In the genomic region with DNA sequence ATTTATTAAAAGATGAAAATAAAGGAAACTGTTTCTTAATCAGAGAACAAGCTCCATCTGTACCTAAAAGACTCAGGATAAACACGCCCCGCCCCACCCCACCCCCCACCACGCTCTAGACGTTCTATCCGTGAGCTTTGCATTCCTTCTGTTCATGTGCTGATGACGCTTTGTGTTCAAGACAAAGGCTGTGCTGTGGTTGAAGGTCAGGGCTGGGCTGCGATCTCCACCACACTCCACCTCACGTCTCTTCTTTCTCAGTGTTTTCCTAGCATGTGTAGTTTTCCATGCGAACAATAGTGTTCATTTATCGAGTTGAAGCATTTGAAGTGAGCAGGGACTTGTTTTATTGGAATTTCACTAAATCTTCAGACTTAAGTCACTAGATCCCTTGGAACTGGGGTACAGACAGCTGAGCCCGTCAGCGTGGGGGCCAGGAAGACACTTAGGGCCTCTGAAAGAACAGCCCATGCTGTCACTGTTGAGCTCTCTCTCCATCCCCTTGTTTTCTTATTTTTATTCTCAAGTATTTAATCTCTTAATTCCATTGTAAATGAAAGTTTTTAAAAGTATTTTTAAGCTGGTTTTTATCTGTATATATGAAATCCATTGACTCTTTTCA, we compare ENCODE assay signal across 9 mouse cellular contexts.
DNase-seq lines count a peak whose midpoint lies in the region; ATAC-seq and TF ChIP-seq lines count a peak whose summit lies in the region.
"Had no signal": no experiment of that assay in that cellular context is flagged by ENCODE, and none has a peak within 500 bp of the region (broad histone marks: within the 10 kb centered on the region; RNA-seq: fewer than 3 reads in every experiment).

No protein-coding gene starts in this region.

- TF ChIP-seq CTCF in heart, postnatal 0 days (IDR thresholded peaks at IDR 0.05; ENCODE audit: low read depth): no peak
- TF ChIP-seq CTCF in stomach, postnatal 0 days (IDR thresholded peaks at IDR 0.05; ENCODE audit: low read depth): no peak

- no peak overlapping the region for H3K9ac ChIP-seq in heart, postnatal 0 days (replicated peaks; ENCODE audit: low read depth, low read length)
- H3K9ac ChIP-seq in forebrain, embryonic 13.5 days: no peak overlapping the region
- no peak overlapping the region for H3K9ac ChIP-seq in stomach, postnatal 0 days (ENCODE audit: low read length)

- no peaks in the 10 kb centered on the region for H3K4me1 ChIP-seq in heart, postnatal 0 days (ENCODE audit: control insufficient read depth, insufficient read depth)
- peaks cover 5% of the 10 kb centered on the region; the same call in 1 of the 2 replicates for H3K4me1 ChIP-seq in forebrain, embryonic 13.5 days
- H3K4me1 ChIP-seq in stomach, postnatal 0 days (replicated peaks; ENCODE audit: control insufficient read depth, insufficient read depth): no peaks in the 10 kb centered on the region

- H3K27me3 ChIP-seq in heart, postnatal 0 days (ENCODE audit: control insufficient read depth, insufficient read depth, low read length): no peaks in the 10 kb centered on the region
- H3K27me3 ChIP-seq in forebrain, embryonic 13.5 days: no peaks in the 10 kb centered on the region
- H3K27me3 ChIP-seq in stomach, postnatal 0 days (ENCODE audit: control insufficient read depth, insufficient read depth, low read length): no peaks in the 10 kb centered on the region

- H3K36me3 ChIP-seq in heart, postnatal 0 days (replicated peaks; ENCODE audit: control insufficient read depth, insufficient read depth, low read length): no peaks in the 10 kb centered on the region
- no peaks in the 10 kb centered on the region for H3K36me3 ChIP-seq in forebrain, embryonic 13.5 days (ENCODE audit: poor library complexity, severe bottlenecking)
- no peaks in the 10 kb centered on the region for H3K36me3 ChIP-seq in stomach, postnatal 0 days (ENCODE audit: control insufficient read depth, insufficient read depth, low read length)

- intact Hi-C loops in heart, postnatal 10 days (cut with DNase I): no loop called here

- WGBS in heart, postnatal 0 days: 29% methylated on average over 12 of the region's 12 CpGs
- WGBS in forebrain, embryonic 13.5 days: 2% methylated on average over 12 of the region's 12 CpGs
- WGBS in stomach, postnatal 0 days: 25% methylated on average over 12 of the region's 12 CpGs

- no peak for ATAC-seq in heart, postnatal 0 days (ENCODE audit: insufficient read depth, low read depth)
- ATAC-seq in forebrain, embryonic 13.5 days: peak; percentile 68; the same call in 1 of the 2 replicates
- no peak for ATAC-seq in stomach, postnatal 0 days (ENCODE audit: low FRiP score, low TSS enrichment)
- no peak for ATAC-seq in megakaryocyte, adult 5-6 weeks (ENCODE audit: poor library complexity, severe bottlenecking)

- peak; percentile 20 for DNase-seq in heart, postnatal 0 days (ENCODE audit: low spot score)
- DNase-seq in heart, postnatal 10 days: no peak
- peak; percentile 72 for DNase-seq in mesoderm, embryonic 11.5 days (ENCODE audit: low read depth, low spot score)
- peak; percentile 33 for DNase-seq in stomach, postnatal 0 days (ENCODE audit: low spot score)
- no peak for DNase-seq in cerebellum, adult 11-12 months
- no peak for DNase-seq in urinary bladder, postnatal 4 days (ENCODE audit: low spot score in 2 of 2)
- DNase-seq: adrenal gland, adult 8-10 months had no signal

- TF ChIP-seq EP300 in heart, postnatal 0 days (IDR thresholded peaks at IDR 0.05; ENCODE audit: low read depth): no peak
- no peak for TF ChIP-seq EP300 in stomach, postnatal 0 days (optimal IDR thresholded peaks at IDR 0.05)

- no peak overlapping the region for H3K4me2 ChIP-seq in heart, postnatal 0 days (ENCODE audit: low read depth, low read length)
- H3K4me2 ChIP-seq in forebrain, embryonic 13.5 days: peak overlapping the region; percentile 40
- 0 out of 2 replicates have a peak overlapping the region, but pooled peaks have one; percentile 8 for H3K4me2 ChIP-seq in stomach, postnatal 0 days (replicated peaks; ENCODE audit: low read depth)

- H3K9me3 ChIP-seq in heart, postnatal 0 days (replicated peaks; ENCODE audit: control insufficient read depth, low read length): no peaks in the 10 kb centered on the region
- no peaks in the 10 kb centered on the region for H3K9me3 ChIP-seq in forebrain, embryonic 13.5 days (replicated peaks)
- no peaks in the 10 kb centered on the region for H3K9me3 ChIP-seq in stomach, postnatal 0 days (ENCODE audit: control insufficient read depth, low read length)

- no peak overlapping the region for H3K4me3 ChIP-seq in heart, postnatal 0 days (ENCODE audit: low read depth, low read length)
- no peak overlapping the region for H3K4me3 ChIP-seq in forebrain, embryonic 13.5 days
- H3K4me3 ChIP-seq in stomach, postnatal 0 days (ENCODE audit: low read depth, low read length): no peak overlapping the region

- no peak overlapping the region for H3K27ac ChIP-seq in heart, postnatal 0 days (ENCODE audit: low read depth)
- H3K27ac ChIP-seq in forebrain, embryonic 13.5 days: no peak overlapping the region
- H3K27ac ChIP-seq in stomach, postnatal 0 days (replicated peaks): no peak overlapping the region

Comparison
In these comparisons a context has a peak if more than half of its experiments do, and no peak if none do; other contexts are left out.
1. DNase-seq: peak in heart, postnatal 0 days (single experiment), mesoderm, embryonic 11.5 days (single experiment) and stomach, postnatal 0 days (single experiment); none in heart, postnatal 10 days (0 of 2), cerebellum, adult 11-12 months (single experiment) and urinary bladder, postnatal 4 days (0 of 2).